Mouse (Mus musculus) megakaryocyte progenitor cell, adult 5-6 weeks (primary cell): ENCODE results near the gene Atrip. TPM values are rescaled to one million over a fixed set of nuclear protein-coding genes. Genes with fewer than 3 reads are reported as not detected.
A peak's percentile ranks its signal among the peaks of the same experiment; 100 is the strongest.

Source experiments
- ATAC-seq: replicated peaks from 2 replicates; pipeline ENCODE4 v1.8.0; 2016; ENCODE audit warnings: mild to moderate bottlenecking, moderate TSS enrichment, inconsistent platforms; ENCODE audit not compliant: poor library complexity
- total RNA-seq, 2 experiments: library from RNA; stranded (forward) in 1 of 2; stranded (reverse) in 1 of 2; fragments of 157-497, 149-512 nt in 1 of 2; fragments of 200-1000 nt in 1 of 2; gene quantifications; 2 replicates each; pipeline versions ENCODE4 v1.2.3 to v1.2.4; 2015 to 2017

Atrip gene
- total RNA-seq, 2 experiments from 2014 or later: 15.3 to 17.6 TPM

GRCm38 (mm10) chr9:109059136-109059903 is 14.6 kb downstream of the Atrip start, which contains the start of gene Trex1:
Trex1 (minus strand) TSS chr9:109059734.
- ATAC-seq: peak; percentile 70

- ATAC-seq: no peak
Observed at GRCm38 (mm10) chr9:109058006-109058765, 15.7 kb downstream of the Atrip start.

GRCm38 (mm10) chr9:109057543-109057942 is 16.4 kb downstream of the Atrip start:
- 0 out of 2 replicates have a peak, but pooled peaks have one; percentile 14 for ATAC-seq

DNA sequence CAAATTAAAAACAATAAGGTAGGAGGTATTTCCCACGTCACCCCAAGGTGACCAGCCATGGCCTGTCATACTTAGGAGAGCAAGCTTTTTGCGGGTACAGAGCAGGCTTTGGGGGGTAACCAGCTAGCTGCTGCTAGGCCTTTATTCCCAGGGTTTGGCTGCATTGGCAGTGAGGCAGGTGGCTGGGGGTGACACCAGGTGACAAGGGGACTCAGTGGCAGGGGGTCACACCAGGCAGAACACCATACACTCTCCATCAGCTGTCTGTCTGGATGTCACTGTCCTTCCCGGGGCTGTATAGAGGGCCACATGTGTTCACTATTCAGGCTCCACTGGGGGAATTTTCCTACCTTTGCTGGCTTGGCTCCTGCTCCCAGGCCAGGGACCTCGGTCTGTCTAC is 17.0 kb downstream of the Atrip start:
- no peak for ATAC-seq

GRCm38 (mm10) chr9:109056081-109056690 is 17.7 kb downstream of the Atrip start:
- no peak for ATAC-seq

GRCm38 (mm10) chr9:109055271-109056030 is 18.5 kb downstream of the Atrip start:
- no peak for ATAC-seq

GRCm38 (mm10) chr9:109054712-109055111 is 19.2 kb downstream of the Atrip start:
- ATAC-seq: peak; percentile 60

GRCm38 (mm10) chr9:109053851-109054250 is 20.1 kb downstream of the Atrip start:
- no peak for ATAC-seq

DNA sequence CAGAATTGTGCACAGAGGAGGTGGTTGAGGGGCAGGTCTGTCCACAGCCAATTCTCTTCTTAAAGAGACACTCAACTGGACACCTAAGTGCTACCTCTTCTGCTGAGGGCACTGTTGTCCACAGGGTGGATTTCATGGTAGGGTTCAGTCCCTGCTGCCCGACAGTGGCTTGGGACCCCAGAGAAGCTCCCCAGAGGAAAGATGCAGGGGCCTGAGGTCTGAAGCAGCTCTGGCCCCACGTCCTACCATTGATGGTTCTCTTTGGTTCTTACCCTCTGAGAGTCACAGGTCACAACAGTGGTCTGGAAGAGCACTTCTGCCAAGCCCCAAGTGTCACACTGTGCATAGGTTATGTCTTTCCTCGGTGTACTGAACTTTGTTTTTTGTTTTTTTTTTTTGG is 20.6 kb downstream of the Atrip start:
- no peak for ATAC-seq

DNA sequence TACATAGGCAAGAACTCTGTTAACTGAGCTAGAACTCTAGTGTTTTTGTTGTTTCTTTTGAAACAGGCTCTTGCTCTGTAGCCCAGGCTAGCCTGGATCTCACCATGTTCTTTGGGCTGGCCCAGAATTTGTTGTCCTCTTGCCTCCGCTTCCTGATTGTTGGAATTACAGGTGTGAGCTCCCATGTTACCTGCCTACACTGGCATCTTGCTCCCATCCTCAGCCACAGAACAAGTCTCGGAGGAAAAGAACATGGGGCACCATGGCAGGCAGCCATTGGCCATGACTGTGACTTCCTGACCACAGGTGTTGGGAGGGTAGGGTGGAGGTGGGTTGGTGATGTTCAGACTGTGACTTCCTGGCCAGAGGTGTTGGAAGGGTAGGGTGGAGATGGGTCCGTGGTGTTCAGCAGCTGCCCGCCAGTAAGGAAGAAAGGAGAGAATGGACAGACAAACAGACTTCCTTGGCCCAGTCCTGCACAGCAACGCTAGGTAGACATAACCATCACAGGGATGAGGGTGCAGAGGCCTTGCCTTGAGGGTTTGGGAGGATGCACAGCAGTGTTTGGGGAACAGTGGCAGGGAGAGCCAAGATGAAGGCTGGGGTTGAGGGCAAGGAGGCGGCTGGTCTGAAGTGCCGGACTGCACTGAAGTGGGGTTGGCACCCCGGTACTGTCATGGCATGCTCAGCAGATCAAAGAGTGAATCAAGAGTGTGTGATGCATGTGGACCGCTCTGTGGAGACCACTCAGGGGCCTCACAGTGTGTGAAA is 21.2 kb downstream of the Atrip start:
- no peak for ATAC-seq

DNA sequence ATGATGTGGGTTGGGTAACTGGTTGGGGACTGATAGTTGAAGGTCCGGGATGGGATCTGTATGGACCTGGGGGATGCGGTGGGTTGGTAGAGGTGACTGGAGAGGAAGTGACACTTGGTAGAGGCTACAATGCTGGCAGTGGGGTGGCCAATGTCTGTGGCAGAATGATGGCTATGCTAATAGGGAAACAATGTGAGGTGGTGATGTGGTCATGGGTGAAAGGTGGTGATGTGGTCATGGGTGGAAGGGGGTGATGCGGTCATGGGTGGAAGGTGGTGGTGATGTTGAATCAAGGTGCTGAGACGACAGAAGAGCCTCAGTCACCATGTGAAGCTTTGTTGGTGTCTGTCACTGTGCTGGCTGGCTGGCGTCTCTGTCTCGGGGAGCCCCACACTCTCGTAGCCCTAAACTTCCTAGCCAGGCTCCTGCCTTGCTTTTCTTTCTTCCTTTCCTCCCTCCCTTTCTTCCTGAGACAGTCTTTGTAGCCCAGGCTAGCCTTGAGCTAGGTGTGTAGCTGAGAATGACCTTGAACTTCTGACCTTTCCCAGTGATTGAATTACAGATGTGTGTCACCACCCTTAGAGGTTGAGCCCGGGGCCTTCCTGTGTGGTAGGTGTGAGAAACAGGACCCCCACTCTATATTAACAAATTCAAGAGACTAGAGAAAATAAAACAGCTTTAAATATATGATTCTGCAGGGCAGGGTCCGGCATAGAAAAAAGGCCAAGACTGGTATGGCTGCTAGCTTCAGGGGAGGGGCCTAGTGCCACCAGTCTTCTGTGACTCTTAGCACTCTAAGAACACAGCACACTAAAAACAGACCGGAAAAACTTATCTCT is 22.1 kb downstream of the Atrip start:
- no peak for ATAC-seq

GRCm38 (mm10) chr9:109051011-109051501 is 22.9 kb downstream of the Atrip start:
- ATAC-seq: no peak

GRCm38 (mm10) chr9:109050674-109050997 is 23.3 kb downstream of the Atrip start:
- no peak for ATAC-seq

DNA sequence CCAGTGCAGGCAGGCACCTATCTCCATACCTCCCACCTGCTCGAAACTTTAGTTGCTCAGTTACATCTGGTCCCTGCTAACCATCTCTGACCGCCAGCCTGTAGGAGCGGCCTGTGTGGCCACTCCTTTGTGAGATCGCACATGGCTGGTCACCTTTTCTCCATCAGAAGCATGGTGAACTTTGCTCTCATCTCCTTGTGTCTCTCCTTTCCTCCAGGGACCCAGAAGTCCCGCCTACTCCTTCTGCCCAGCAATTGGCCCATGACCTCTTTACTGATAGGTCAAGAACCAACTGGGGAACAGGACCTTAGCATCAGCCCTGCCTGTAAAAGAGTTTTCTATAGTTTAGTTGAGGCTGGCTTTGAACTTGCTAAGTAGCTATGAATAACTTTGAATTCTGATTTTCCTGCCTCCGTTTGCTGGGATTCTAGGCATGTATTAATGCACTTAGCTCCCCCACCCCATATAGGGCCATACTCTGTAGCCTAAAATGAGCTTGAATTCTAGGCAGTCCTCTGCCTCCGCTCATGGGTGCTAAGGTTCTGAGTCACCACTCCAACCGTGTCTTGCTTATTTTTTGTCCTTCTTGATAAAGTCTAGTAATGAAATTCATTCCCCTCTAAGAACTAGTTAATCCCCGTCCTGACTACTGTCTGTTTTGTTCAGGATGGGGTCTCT is 23.8 kb downstream of the Atrip start:
- ATAC-seq: no peak

GRCm38 (mm10) chr9:109049316-109049715 is 24.6 kb downstream of the Atrip start:
- no peak for ATAC-seq

GRCm38 (mm10) chr9:109046306-109046705 is 27.6 kb downstream of the Atrip start:
- peak; percentile 98 for ATAC-seq

GRCm38 (mm10) chr9:109041351-109041750 is 32.6 kb downstream of the Atrip start:
- no peak for ATAC-seq

DNA sequence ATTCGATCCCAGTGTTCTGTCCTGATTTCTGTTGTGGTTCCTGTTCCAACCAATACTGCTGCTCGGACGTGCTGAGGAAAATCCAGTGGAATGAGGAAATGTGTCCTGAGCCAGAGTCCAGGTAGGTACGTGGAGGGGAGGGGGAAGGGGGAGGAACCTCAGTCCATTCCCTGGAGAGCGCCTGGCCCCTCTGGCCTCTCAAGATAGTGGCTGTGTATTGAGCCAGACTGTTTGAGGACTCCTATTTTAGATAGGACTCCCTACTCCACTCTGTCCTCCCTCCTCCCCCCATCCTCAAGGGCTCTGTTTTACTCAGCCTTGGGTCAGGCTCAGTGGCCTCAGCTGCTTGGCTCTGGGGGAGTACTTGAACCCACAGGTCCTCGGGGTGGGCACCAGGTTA is 33.0 kb downstream of the Atrip start:
- ATAC-seq: no peak

DNA sequence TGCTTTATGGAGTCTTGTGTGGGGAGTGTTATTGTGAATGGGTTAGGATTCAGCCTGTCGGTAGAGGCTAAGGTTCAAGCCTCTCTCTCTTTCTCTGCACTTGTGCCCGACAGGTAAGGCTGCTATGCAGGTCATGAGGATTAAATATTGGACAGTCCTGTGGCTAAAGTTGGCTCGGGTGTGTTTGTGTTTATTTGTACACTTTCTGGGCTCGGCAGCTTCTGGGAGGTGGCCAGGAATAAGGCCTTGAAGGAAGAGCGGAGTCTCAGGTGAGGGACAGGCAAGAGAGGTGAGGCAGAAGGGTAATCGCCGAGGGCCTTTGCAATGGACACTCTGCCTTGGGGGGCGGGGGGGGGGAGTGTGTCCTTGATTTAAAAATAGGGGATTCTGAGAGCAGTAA is 33.7 kb downstream of the Atrip start:
- no peak for ATAC-seq
